Mouse (Mus musculus) brain, embryonic 14.5 days (tissue): ENCODE measurements at regions not wholly inside any gene's neighbourhood (a gene's known extent, or its start where the extent isn't known, plus 50 kb on each side); places are given as distances from the start of the nearest gene placed in this dataset.

Source experiments
- DNase-seq: peaks from one replicate; pipeline ENCODE4 v3.0.0-alpha.2; 2011; ENCODE audit warnings: low read depth
- CTCF ChIP-seq: fragments of 200-500 bp; IDR thresholded peaks from 2 replicates; pipeline ENCODE4 v1.5.1; 2012; ENCODE audit warnings: inconsistent platforms, mild to moderate bottlenecking, moderate library complexity, borderline replicate concordance; ENCODE audit not compliant: insufficient read depth, insufficient read length; ENCODE audit errors: extremely low read depth
- POLR2A ChIP-seq: fragments of 200-500 bp; IDR thresholded peaks from 2 replicates; pipeline ENCODE4 v1.6.1; 2012; ENCODE audit warnings: mild to moderate bottlenecking, inconsistent platforms, borderline replicate concordance; ENCODE audit not compliant: poor library complexity, insufficient read depth, insufficient read length, severe bottlenecking; ENCODE audit errors: extremely low read depth

DNA sequence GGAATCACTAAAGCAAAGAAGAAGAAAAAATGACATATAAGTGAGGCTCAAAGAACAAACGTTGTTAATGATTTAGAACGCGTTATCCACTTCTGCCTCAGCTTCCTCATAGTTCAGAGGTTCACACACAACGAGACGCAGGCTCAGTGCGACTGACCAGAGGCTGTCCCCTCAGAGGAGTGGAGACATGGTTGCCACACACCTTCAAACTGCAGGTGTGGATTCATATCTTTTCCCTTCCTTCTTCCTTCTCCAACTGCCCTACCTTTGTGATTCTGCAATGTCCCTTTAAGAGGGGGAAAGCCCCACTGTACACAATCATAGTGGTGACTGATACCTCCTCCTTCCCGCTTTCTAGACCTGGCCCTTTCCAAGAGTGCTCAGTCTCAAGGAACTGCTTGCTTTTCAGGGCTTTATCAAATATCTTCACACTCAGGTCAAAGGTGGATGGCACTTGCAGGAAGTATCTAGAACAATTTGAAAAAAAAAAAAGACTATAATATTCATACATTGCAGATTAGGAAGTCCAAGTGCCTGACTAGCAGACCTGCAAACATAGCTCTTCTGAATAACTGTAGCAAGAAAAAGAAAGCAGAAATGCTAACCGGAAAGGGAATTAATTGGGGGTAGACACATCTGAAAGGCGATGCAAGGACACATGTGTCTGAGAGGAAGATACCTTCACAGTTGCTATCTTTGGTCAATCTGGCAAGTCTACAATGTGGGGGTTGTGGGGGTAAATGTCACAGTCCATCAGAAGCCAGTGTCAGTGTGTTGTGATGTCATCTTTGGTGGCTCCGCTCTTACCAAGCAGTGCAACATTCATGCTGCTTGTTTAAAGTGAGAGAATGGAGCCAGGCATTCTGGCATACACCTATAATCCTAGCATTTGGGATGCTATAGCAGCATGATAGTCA is 84.2 kb upstream of the Tnfaip3 start:
- TF ChIP-seq CTCF (no peak), POLR2A (no peak)
- no peak for DNase-seq

DNA sequence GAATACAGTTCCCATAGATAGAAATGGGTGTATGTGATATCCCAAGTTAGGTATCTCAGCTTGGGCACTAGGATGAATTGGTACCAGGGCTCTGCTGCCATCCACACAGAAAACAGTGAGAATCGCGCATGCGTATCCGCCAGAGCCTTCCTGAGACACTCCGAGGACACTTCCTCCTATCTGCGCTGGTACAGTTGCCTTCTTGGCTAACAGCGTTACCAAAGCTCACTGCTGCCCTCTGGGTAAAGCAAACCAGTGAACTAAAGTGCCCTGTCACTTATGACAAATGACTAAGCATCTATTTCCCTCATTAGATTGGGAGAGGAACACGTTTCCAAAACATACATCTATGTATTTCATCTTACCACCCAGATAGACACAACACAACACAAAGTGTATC is 78.8 kb upstream of the Tnfaip3 start:
- no peak for TF ChIP-seq CTCF
- TF ChIP-seq POLR2A = no peak
- DNase-seq = peak; percentile 17

DNA sequence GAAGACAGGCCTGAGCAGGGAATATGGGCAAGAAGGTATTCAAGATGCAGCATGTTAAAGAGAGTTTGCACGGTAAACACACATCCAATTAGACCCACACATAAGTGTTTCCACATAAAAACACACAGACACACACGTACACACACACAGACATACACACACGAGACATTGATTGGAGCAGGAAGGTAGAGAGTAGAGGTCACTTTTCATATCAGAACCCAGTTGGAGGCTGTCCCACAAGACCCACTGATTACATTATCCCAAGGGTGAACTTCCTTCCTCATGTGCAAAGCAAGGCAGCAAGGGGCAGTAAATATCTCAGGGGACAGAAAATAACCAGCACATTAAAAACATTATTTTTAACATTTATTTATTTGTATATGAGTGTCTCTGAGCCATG is 78.2 kb upstream of the Tnfaip3 start:
- TF ChIP-seq CTCF (no peak), POLR2A (no peak)
- no peak for DNase-seq

DNA sequence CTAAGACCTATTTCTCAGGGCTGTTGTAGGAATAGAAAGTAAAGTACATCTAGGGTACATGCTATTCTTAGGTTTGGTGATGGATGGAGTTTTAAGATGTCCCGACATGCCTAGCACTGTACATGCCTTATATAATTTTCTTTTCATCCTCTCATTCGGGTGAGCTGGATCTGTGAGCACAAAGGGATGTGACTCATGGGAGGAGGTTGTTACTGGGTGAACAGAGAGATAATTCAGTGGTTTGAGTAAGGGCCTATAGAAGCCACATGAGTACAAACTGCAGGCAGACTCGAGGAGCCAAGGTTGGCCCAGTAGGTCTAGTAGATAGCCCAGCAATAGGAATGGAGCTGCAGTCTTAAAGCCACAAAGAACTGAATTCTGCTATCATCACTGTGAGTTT is 76.5 kb upstream of the Tnfaip3 start:
- TF ChIP-seq CTCF (no peak), POLR2A (no peak)
- DNase-seq = no peak

DNA sequence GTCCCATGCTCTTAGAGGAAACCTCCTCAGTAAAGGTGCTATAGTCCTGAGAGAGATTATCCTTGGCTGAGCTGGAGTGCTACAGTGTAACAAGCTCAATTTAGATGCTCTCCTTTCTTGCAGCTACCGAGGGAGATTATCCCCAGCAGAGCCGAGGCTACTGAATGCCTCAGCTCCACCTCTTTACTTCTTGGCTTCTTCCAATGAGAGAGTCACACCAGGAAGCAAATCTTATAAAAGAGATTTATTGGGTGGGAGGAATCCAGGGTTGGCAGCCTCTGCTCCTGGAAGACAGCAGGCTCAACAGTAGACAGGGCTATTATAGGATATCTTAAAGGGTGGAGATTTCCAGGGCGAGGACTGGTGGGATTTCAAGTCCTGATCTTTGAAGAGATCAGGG is 75.7 kb upstream of the Tnfaip3 start:
- DNase-seq = peak; percentile 7
- TF ChIP-seq CTCF (no peak), POLR2A (no peak)

DNA sequence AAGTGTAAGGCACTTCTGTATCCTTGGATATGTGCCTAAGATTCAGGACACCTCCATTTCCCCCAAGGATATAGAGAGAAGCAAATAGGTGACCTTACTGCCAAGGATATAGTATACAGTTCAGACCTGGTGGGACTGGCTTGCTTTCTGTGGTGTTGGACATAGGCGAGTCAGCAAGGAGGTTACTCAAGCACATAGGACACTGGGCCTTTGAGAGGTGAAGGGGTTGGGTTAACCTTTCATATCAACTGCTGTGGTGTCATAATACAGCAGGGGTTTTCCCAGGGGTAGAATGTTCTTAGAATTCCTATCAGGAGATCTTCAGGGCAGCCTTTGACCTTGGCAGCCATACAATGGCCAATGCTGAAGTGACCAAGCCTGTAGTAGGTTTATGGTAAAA is 71.5 kb upstream of the Tnfaip3 start:
- DNase-seq = no peak
- TF ChIP-seq POLR2A = no peak
- TF ChIP-seq CTCF = no peak

DNA sequence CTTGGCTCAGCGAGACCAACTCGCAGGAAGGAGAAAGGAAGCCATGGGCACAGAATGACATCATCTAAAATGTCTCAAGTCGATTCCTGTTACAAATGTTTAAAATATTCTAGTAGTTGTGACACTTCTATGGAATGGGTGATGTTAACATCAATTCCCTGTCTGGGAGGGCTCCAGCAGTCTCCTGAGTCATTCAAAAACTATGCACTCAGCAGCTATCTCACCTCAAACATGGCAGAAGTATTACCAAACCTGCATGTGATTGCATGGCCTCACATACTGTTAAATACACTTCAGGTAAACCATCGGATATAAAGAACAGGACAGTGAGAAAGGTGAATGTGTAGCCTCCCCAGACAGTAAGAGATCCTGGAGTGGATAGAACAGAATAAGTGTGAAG is 66.7 kb upstream of the Tnfaip3 start:
- TF ChIP-seq CTCF (no peak), POLR2A (no peak)
- no peak for DNase-seq

DNA sequence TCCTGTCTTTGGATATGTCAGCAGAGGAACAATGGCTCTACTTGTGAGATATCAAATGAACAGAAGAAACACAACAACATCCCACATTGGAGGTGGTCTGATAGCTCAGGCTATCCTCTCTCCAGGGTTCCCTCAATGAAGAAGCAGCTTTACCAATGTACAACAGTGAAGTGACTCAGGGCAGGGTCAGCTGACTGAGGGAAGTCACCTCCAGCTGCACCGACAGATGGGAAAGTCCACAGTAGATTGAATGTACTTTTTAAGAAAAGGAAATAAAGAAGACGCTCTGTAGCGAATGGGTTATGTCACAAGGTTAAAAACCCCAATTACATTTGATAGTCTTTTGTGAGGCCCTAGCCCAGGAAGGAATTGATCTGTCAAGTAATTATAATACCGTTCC is 62.6 kb upstream of the Tnfaip3 start:
- DNase-seq = no peak
- TF ChIP-seq POLR2A (no peak), CTCF (no peak)

DNA sequence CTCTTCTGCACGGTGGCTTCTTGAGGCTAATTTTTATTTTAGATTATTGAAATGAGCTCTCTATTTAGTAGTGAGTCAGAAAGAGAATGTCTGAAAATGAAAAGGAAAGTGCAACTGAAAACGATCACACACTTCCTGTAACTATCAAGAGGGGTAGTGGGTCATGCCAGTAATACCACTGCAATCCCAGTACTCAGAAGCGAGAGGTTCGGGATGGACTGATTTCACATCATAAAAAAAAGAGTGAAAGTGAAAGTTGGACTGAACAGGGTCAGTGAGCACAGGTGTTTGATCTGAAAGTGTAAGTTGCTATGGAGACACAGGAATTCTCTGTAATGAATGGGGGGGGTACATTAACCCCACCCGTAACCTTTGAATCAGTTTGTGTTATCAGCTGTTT is 52.9 kb upstream of the Tnfaip3 start:
- TF ChIP-seq POLR2A (no peak), CTCF (no peak)
- no peak for DNase-seq

DNA sequence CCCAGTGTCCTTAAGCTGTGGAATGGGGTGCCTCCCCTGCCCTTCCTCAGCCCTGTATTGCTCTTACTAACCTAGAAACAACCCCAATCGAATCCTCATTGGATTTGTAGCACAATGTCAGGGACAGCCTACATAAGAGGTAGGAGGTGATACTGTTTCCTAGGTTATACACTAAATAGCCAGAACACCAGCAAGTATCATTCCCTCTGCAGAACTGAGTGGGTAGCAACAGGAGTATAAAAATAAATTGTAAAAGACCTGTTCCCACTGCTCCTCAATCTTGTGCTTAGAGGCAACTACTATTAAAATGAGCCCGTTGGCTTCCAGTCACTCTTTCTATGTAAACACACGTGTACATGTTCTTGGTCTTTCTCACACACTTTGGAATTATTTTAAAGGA is 52.2 kb upstream of the Tnfaip3 start:
- TF ChIP-seq POLR2A (no peak), CTCF (no peak)
- no peak for DNase-seq

DNA sequence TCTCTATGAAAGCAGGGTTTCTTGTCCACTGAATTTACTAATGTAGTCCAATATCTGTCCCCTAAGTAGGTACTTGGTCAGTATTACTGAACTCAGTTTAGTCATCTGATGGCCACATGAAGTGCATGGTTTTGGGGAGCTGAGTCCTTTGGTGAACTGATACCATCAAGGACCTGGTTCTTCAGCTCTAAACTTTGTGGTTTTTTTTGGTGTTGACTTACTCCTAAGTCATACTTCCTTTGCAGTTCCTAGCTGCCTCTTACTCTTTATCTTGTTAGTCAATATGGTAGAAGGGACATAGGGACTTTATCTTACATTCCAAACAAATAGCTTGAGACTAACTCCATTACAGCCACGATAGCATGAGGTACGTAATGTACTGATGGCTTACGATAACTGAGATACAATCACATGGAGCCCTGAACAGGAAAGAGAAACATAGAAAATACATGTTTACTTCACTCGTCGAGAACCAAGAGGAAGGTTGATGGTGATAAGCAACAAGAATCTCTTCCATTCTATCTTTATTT is 51.4 kb upstream of the Tnfaip3 start:
- DNase-seq = no peak
- TF ChIP-seq POLR2A = no peak
- TF ChIP-seq CTCF = no peak
